Mouse (Mus musculus) fibroblast of lung, adult 2 months (primary cell): ENCODE results near the gene Clspn.
"Not testable (repeated sequence)": the region's sequence is repeated elsewhere in the genome, so short reads cannot be mapped to it uniquely, and the experiment has no call there.

ENCODE experiments used
- DNase-seq: peaks from one replicate; pipeline ENCODE4 v3.0.0-alpha.2; 2011; ENCODE audit warnings: low read depth

The Clspn gene

DNA sequence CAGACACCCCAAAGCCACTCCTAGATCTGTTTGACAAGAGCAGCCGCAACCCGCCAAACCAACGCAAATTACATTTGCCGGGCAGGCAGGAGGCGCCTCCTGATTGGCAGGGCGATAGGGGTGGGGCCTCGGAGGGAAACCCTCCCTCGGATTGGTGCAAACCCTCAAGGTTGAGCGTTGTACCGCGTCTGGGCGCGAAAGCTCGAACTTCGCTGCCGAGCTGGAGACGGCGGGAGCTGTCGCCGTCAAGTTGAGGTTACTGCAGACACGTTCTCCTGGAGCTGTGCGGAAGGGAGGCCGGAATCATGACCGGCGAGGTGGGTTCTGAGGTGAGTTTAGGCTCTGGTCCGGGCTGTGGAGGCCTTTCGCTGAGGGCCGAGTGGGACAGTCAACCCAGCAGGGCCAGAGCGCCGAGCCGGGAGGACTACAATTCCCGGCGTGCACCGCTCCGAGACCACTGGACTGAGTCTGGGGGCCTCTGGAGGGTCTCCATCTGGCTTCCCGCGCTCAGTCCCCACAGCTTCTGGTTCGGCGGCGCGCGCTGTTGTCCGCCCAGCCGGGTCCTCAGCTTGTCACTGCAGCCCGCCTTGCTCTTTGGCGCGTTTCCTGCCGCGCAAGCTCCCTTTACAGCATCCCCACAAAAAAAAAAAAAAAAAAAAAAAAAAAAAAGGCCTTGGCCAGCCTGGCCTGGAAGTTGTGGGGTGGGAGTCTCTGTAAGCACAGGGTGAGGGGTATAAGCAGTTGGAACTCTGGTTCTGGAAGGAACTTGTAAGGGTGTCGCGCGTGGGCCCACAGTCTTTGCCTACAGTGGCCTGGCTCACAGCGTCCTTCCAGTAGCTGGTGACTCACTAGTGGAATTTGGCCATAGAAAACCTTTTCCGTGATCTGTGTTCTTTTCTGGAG lies at the start of gene Clspn:
Clspn (plus strand) TSS at position 127 of the 903 bp plus-strand sequence.
- DNase-seq: peak; percentile 76

DNA sequence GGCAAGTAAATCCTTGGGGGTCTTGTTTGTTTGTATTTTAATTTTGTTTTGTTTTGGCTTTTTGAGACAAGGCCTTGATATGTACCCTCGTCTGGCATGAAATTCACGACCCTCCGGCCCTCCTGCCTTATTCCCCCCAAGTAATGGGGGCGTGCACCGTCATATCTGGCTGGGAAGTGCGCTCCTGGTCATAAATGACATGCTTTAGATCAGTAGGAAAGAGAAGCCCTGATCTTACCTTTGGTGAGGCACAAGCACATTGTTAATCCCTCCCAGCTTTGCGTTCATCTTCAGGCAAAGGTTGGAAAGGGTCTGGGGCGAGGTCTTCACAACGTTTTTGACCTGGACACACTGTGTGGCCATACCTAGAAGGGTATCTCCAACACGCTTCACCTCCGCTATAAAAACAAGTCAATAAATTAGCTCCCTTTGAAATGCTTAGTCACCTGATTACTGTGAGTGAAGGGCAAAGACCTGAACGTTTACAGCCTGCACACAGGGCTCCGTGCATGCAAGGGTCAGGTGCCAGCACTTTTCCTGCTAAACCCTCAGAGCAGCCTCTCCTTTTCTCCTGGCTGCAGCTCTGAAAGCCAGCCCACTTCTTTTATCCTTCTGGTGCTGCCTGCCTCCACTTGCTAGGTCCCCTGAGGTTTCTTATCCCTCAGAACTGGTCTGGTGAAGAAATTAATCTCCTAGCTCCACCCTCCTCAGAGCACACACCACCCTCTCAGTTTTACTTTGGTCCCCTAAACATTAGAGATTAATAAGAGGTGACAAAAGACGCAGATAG lies 48.4 kb upstream of the Clspn start:
- DNase-seq: no peak

DNA sequence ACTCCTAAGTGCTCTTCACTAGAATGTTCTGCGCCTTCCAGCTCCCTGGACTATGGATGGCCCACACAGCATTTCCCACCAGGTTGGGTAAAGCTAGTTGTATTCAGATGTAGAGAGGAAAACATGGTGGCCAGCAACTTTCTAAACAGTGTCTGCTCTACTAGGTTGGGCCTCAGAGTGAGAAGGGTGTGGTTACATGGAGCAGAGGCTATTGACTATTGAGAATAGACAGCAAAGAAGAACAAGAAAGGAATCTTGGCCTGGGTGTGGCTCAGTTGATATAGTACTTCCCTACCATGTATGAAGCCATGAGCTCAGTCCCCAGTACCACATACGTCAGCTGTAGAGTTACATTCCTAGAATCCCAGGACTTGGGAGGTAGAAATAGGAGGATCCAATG lies 47.7 kb upstream of the Clspn start:
- no peak for DNase-seq

DNA sequence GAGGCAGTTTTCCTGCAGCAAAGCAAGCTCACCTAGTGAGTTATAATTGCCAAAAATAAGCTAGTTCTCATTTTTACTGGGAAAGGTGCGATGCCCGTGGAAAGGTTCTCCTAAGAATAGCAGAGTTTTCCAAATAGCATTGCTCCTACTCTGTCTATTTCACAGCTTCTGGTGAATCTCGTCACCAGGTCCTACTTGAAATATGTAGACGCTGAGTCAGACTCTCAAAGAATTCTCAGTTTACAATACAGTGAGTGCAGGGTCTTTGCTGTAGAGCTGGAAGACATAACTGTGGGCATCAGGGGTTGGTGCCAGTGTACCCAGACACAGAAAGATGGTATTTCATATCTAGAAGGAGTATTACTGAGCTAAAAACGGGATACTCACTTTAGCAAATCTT lies 45.7 kb upstream of the Clspn start:
- no peak for DNase-seq

DNA sequence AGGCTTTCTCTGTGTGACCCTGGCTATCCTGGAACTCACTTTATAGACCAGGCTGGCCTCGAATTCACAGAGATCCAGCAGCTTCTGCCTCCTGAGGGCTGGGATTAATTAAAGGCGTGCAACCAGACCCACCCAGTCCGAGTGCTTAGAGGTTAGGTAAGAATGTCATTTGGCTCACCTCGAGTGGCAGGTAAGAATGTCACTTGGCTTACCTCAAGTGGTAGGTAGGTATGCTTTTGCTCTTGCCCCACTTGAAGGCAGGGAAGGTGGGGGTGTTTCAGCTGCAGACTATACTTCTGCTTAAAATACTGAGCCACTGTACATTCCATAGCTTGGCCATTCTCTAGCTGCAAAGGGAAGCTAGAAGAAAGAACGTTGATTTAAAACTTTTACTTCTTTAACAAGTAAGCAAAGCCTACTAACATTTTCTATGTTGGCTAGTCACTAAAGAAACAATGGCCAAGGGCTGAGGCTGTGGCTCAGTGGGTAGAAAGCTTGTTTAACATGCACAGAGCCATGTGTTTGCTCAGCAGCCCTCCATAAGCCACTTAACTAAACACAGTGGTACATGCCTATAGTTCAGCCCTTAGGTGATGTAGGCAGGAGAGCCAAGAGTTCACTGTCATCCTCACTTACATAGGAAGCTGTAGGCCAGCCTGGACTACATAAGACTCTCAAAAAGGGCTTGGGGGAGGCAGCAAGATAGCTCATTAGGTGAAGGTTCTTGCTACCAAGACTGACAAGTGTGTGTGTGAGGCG lies 44.2 kb upstream of the Clspn start:
- DNase-seq: no peak

DNA sequence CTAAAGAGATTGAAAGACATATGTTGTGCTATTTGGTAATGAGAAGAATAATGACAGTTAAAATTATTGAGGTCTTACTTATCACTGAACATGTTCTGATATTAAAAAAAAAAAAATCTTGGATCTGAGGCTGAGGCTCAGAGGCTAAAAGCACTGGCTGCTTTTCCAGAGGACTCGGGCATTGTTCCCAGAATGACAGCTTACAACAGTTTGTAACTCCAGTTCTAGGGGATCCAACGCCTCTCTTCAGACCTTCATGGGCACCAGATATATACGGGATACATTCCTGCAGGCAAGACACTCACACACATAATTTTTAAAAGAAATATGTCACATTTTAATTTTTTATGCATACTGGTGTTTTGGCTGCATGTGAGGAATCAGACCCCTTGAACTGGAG lies 30.6 kb upstream of the Clspn start:
- DNase-seq: no peak

DNA sequence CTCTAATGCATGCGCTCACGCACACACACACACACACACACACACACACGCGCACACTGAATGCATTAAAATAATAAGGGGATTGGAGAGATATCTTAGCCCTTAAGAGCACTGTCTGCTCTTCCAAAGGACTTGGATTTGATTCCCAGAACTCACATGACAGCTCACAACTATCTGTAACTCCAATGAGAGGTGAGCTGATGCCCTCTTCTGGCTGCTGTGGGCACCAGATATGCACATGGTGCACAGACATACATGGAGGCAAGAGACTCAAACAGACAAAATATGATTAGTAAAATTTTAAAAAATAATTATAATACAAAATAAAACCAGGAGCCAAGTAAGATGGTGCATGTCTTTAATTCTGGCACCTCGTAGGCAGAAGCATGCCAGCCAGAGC lies 29.9 kb upstream of the Clspn start:
- no peak for DNase-seq

DNA sequence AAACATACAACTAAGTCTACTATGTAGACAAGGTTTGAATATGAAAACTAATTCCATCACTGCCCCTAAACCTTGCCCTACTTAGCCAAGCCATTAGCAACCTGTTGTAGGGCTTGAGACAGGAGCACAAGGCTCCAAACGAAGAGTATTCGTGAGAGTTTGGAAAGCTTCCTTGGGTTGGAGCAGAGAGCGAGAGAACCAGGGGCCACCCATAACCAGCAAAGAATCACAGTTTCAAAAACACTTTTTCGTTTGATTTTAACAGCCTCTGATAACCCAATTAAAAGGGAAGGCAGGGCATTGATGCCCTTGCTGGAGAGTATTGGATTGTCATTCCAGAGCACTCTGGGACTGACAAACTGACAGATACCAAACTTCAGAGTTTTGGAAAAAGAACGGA lies 24.4 kb upstream of the Clspn start:
- DNase-seq: no peak

DNA sequence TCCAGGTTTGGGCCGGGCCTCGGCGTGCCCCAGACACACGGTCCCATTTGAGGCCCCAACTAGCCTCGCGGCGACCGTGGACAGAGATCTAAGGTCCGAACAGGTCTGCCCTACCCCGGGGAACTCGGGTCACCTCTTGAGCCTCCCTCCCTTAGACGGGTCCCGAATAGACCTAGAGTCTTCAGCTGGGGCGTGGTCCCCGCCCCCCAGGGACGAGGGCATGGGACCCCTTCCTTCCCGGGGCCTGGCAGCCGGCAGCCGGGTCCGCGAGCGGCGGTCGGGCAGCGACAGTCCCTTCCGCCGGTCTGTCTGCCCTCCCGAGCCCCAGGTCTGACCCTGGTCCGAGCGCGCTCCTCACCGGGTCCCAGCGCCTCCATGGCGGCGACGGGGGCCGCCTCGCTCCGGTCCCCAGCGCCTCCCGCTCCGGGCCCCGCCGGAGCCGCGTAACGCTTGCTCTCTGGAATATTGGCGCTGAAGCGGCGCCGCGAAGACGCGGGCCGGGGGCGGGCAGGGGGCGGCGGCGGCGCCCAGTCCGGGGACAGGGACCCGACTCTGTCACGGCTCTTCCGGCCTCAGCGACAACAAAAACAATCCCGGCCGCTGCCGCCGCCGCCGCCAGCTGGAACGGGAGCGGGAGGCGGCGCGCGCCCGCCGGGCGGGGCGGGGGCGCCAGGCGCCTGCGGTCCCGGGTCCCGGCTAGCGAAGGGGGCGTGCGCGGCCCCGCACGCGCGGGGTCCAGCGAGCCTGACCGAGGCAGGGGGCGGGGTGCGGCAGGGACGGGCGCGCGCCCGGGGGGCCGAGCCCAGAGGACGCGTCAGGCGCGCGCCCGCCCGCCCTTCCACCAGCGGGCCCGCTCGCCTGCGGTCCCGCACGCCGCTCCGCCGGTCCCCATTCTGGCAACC lies 23.7 kb upstream of the Clspn start, which contains the start of gene Ago4:
Ago4 (minus strand) TSS at position 646 of the 902 bp plus-strand sequence.
- DNase-seq: no peak

DNA sequence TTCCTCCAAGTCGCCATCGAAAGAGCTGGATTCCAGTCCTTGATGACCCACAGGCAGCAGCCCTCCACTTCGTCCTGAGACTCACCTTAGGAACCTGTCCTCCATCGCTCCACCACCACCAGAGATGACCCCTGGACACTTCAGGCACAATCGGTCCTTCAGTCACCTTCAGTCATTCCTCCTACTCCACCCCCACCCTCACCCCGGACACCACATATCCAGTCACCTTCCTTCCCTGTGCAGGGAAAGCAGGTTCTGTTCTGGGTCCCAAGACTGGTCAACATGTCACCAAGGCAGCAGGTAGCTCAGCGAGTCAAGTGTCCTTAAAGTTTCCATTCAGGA lies 23.0 kb upstream of the Clspn start:
- DNase-seq: no peak

DNA sequence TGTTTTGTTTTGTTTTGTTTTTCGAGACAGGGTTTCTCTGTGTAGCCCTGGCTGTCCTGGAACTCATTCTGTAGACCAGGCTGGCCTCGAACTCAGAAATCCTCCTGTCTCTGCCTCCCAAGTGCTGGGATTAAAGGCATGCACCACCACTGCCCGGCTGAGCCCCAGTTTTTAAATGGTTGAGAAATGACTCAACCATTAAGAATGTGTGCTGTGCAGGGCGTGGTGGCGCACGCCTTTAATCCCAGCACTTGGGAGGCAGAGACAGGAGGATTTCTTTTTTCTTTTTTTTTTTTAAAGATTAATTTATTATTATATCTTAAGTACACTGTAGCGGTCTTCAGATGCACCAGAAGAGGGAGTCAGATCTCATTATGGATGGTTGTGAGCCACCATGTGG lies 21.1 kb upstream of the Clspn start:
- DNase-seq: not testable (repeated sequence)

DNA sequence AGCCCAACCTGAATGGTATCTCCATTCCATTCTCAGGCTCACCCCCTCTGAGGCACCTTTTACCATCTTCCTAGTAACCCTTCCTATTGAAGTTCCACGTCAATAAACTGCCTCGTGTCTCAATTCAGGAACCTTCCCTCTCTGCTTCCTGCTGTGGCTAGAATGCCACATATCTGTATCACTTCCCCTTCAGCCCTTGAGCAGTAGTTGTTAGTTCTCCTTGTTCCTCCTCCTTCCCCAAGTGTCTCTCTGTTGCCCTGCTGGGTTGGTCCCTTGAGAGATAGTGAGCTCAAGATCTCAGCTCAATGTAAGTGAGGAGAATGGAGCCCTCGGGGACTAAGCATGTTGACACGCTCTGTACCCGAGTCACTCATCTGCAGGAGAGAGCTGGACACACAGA lies 19.9 kb upstream of the Clspn start:
- DNase-seq: no peak

DNA sequence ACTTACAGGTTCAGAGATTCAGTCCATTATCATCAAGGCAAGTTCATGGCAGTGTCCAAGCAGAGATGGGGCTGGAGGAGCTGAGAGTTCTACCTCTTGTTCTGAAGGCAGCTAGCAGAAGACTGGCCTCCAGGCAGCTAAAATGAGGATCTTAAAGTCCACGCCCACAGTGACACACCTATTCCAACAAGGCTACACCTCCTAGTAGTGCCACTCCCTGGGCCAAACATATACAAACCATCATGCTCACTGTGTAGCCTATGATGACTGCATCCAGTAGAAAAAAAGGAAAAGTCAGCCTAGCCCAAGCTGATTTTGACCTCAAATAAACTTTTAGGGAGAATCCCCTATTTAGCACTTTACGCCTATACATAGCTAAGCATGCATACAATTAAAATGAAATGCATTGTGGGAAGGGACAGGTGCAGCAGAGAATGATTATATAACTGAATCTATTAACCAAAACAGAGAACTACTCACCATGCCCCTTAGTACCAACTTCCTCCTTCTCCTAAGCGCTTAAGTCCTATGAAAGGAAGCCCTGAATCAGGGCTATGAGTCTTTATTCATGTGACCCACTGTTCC lies 16.2 kb upstream of the Clspn start:
- DNase-seq: no peak

DNA sequence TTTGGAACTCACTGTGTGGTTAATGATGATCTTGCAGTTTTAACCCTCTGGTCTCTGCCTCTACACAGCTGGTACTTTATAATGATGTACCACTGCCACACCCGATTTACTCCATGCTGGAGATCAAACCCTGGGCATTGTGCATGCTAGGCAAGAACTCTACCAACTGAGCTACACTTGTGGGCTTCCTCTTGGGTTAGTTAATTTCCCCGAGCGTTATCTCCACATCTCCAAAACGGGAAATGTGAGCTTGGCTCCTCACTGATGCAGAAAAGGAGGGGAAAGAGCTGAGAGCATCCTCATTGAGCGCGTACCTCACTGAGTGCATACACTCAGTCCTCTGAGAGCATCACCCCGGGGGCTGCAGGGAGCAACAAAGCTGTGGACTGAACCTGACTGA lies 13.9 kb upstream of the Clspn start:
- no peak for DNase-seq

DNA sequence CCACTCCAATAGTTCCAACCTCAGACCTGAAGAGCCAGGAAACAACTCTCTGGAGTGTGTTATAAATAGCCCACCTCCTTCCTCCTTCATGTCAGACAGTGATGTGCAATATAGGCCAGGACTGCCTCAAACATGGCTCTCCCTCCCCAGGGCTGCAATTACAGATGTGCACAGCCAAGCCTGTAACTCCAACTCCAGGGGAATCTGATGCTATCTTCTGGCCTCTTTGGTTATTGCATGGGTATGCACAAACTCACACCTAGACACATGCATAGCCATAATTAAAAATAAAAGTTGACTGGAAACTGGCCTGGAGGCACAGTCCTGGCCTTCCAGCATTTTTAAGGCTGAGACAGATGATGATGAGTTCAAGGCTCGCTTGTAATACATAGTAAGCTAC lies 11.7 kb upstream of the Clspn start:
- DNase-seq: no peak

DNA sequence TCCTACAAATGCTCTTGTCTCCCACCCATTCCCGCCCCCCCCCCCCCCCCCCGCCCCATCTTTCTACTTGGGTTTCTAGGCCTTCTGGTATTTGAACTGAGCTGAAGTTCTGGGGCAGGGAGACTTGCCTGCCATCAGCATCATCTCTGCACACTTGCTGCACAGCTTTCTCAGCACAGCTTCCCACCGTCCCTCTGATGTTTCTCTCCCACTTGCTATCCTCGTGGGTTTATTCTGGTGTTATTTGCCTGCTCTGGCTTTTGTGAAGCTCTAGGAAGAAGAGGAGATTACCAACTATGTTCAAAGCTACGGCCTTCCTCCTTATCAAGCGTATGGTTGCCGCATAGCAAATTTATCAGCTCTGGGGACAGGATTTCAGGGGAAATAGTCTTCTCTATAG lies 11.0 kb upstream of the Clspn start:
- no peak for DNase-seq

DNA sequence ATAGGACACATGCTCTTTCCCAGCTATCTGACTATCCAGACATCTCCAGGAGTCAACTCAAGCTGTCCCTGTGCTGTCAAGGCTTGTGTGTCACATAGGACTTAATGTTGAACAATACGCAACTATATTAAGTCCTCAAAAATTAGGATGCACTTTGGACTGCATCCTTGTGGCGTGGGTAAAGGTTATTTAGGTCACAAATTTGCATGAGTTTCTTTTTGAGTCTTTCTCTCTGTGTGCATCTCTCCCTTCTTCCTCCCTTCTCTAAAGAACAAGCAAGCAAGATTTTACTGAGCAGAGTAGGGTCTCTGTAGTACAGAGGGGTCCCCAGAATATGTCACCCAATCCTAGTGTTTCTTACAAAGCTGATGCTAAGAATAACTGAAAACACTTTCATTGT lies 10.6 kb upstream of the Clspn start:
- DNase-seq: no peak

DNA sequence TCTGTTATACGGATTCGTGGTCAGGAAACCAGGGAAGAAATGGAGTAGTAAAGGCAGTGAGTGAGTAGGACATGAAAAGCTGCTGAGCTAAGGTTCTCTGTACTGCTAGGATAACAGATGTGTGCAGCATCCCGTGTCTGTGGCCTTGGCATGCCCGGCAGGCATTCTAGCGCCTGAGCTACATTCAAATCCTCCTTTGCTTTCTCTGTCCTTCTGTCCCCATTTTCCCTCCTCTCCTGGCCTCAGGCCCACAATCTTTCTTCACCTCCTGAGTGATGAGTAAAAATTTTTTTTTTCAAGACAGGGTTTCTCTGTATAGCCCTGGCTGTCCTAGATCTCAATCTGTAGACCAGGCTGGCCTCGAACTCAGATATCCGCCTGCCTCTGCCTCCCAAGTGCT lies 4.6 kb upstream of the Clspn start:
- no peak for DNase-seq

DNA sequence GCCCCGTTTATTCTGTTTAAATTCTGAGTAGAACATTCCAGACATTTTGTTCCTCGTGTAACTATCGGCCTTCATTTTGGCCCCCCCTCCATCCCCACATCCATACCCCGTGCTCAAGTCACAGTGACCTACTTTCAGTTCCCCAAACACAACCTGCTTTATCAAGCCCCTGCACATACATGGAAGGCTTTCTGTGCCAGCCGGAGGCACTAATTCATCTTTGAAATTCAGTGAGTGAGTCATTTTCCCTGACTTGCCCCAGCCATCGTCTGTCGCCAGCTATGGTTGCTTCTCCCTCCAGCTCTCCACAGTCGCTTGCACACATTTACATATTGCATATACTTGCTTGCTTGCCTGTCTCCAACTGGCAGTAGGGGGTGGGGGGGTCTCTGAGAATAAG lies 3.6 kb upstream of the Clspn start:
- DNase-seq: no peak

DNA sequence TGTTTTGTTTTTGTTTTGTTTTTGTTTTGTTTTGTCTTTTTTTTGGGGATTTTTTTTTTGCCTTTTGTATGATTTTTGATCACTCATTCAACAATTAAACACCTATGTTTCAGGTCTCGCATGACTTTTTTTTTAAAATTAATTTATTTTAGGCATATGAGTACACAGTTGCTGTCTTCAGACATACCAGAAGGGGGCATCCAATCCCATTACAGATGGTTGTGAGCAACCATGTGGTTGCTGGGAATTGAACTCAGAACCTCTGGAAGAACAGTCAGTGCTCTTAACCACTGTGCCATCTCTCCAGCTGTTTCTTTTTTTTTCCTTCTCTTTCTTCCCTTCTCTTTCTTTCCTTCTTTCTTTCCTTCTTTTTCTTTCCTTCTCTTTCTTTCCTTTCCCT lies 3.0 kb upstream of the Clspn start:
- DNase-seq: no peak

DNA sequence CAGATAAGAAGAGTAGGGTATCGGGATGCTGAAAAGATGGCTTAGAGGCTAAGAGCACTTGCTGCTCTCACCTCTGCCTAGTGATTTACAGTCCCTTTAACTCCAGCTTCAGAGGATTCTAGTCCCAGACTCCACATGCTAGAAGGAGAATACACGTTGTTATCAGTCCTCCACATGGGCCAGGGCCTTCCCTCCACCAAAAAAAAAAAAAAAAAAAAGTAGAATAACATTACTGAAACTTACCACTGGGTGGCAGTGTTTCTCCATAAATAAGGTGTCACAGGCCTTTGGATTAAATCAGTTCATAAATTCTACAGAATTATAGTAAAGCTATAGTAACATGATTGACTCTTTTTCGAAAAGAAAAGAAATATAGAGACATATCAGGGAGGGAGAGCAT lies 2.3 kb upstream of the Clspn start:
- DNase-seq: peak; percentile 19
